Mouse (Mus musculus): ENCODE results near the gene Rph3al. TPM values are rescaled to one million over a fixed set of nuclear protein-coding genes. Genes with fewer than 3 reads are reported as not detected.

Rph3al gene
- polyA plus RNA-seq (2012; rRNA removed) = 0.84 and 1.1 TPM in 2 replicates

GRCm38 (mm10) chr11:75938379-75938906 lies at the start of gene Rph3al:
Rph3al (minus strand) TSS chr11:75938429.
- no peak for DNase-seq (ENCODE audit: extremely low spot score in 1 of 2, low spot score in 1 of 2)

GRCm38 (mm10) chr11:75985948-75986347 lies 47.7 kb upstream of the Rph3al start:
- no peak for DNase-seq (ENCODE audit: extremely low spot score in 1 of 2, low spot score in 1 of 2)

GRCm38 (mm10) chr11:75984581-75984980 lies 46.4 kb upstream of the Rph3al start:
- DNase-seq (ENCODE audit: extremely low spot score in 1 of 2, low spot score in 1 of 2) = no peak

- no peak for DNase-seq (ENCODE audit: extremely low spot score in 1 of 2, low spot score in 1 of 2)
Observed at GRCm38 (mm10) chr11:75983194-75983593, 45.0 kb upstream of the Rph3al start.

- DNase-seq (ENCODE audit: extremely low spot score in 1 of 2, low spot score in 1 of 2) = no peak
Observed at GRCm38 (mm10) chr11:75980413-75980812, 42.2 kb upstream of the Rph3al start.

GRCm38 (mm10) chr11:75978051-75978450 lies 39.8 kb upstream of the Rph3al start:
- DNase-seq (ENCODE audit: extremely low spot score in 1 of 2, low spot score in 1 of 2) = no peak

GRCm38 (mm10) chr11:75976748-75977147 lies 38.5 kb upstream of the Rph3al start:
- no peak for DNase-seq (ENCODE audit: extremely low spot score in 1 of 2, low spot score in 1 of 2)

GRCm38 (mm10) chr11:75973988-75974387 lies 35.8 kb upstream of the Rph3al start:
- no peak for DNase-seq (ENCODE audit: extremely low spot score in 1 of 2, low spot score in 1 of 2)

GRCm38 (mm10) chr11:75972916-75973567 lies 34.8 kb upstream of the Rph3al start:
- no peak for DNase-seq (ENCODE audit: extremely low spot score in 1 of 2, low spot score in 1 of 2)

- DNase-seq (ENCODE audit: extremely low spot score in 1 of 2, low spot score in 1 of 2) = no peak
Observed at GRCm38 (mm10) chr11:75972188-75972587, 34.0 kb upstream of the Rph3al start.

GRCm38 (mm10) chr11:75970629-75971028 lies 32.4 kb upstream of the Rph3al start:
- DNase-seq (ENCODE audit: extremely low spot score in 1 of 2, low spot score in 1 of 2) = no peak

GRCm38 (mm10) chr11:75968761-75969160 lies 30.5 kb upstream of the Rph3al start:
- no peak for DNase-seq (ENCODE audit: extremely low spot score in 1 of 2, low spot score in 1 of 2)

GRCm38 (mm10) chr11:75966401-75967372 lies 28.5 kb upstream of the Rph3al start:
- peak in 1 of 2 experiments; percentile 56 for DNase-seq (ENCODE audit: extremely low spot score in 1 of 2, low spot score in 1 of 2)

GRCm38 (mm10) chr11:75965674-75966400 lies 27.6 kb upstream of the Rph3al start:
- DNase-seq (ENCODE audit: extremely low spot score in 1 of 2, low spot score in 1 of 2) = no peak

- DNase-seq (ENCODE audit: extremely low spot score in 1 of 2, low spot score in 1 of 2) = no peak
Observed at GRCm38 (mm10) chr11:75964476-75964730, 26.2 kb upstream of the Rph3al start.

GRCm38 (mm10) chr11:75963730-75964475 lies 25.7 kb upstream of the Rph3al start:
- DNase-seq (ENCODE audit: extremely low spot score in 1 of 2, low spot score in 1 of 2) = peak in 1 of 2 experiments; percentile 43

- DNase-seq (ENCODE audit: extremely low spot score in 1 of 2, low spot score in 1 of 2) = no peak
Observed at GRCm38 (mm10) chr11:75961782-75962181, 23.6 kb upstream of the Rph3al start.

- no peak for DNase-seq (ENCODE audit: extremely low spot score in 1 of 2, low spot score in 1 of 2)
Observed at GRCm38 (mm10) chr11:75957124-75957832, 19.0 kb upstream of the Rph3al start.

- no peak for DNase-seq (ENCODE audit: extremely low spot score in 1 of 2, low spot score in 1 of 2)
Observed at GRCm38 (mm10) chr11:75956651-75957050, 18.4 kb upstream of the Rph3al start.

GRCm38 (mm10) chr11:75954896-75955295 lies 16.7 kb upstream of the Rph3al start:
- no peak for DNase-seq (ENCODE audit: extremely low spot score in 1 of 2, low spot score in 1 of 2)
